Mouse (Mus musculus) adrenal gland, adult 18-20 months (tissue): Measurements from ENCODE around the gene Ccdc188. TPM values are rescaled to one million over a fixed set of nuclear protein-coding genes. Genes with fewer than 3 reads are reported as not detected.

ENCODE experiments used
- total RNA-seq, 2 experiments: library from RNA; stranded (reverse); gene quantifications; 1 replicate in 1 of 2; 2 replicates in 1 of 2; pipeline ENCODE4 v1.2.3; 2021

The Ccdc188 gene
- total RNA-seq, 2 experiments from 2014 or later, result not detected

Other genes starting within 250 kb of the Ccdc188 start
- gene Vpreb2, start 237.5 kb upstream of the Ccdc188 start, total RNA-seq, result under 1 TPM in 1 of 2 experiments, not detected in 1; 0.42 TPM
- 10 to 100 TPM; 79.7 to 83.3 TPM for gene Dgcr6, start 165.0 kb upstream of the Ccdc188 start, total RNA-seq
- 10 to 100 TPM; 18.5 to 53.8 TPM for gene Prodh, start 127.7 kb upstream of the Ccdc188 start, total RNA-seq
- gene Rtn4r, start 90.2 kb upstream of the Ccdc188 start, total RNA-seq, result under 1 TPM; 0.20 to 0.26 TPM
- 10 to 100 TPM; 20.6 to 21.2 TPM for gene Zdhhc8, start 17.3 kb downstream of the Ccdc188 start, total RNA-seq
- gene Trmt2a, start 30.8 kb downstream of the Ccdc188 start, total RNA-seq, result 10 to 100 TPM; 41.8 to 44.1 TPM
- 100 to 1,000 TPM; 114 to 143 TPM for gene Ranbp1, start 30.9 kb downstream of the Ccdc188 start, total RNA-seq
- not detected for gene Gm49776, start 40.4 kb downstream of the Ccdc188 start, total RNA-seq
- 10 to 100 TPM; 19.4 to 27.3 TPM for gene Dgcr8, start 71.4 kb downstream of the Ccdc188 start, total RNA-seq
- 10 to 100 TPM; 24.2 to 31.3 TPM for gene Tango2, start 130.2 kb downstream of the Ccdc188 start, total RNA-seq
- gene Arvcf, start 130.3 kb downstream of the Ccdc188 start, total RNA-seq, result 10 to 100 TPM; 26.6 to 27.5 TPM
- 10 to 100 TPM; 75.6 to 98.9 TPM for gene Txnrd2, start 208.5 kb downstream of the Ccdc188 start, total RNA-seq
- 100 to 1,000 TPM; 191 to 384 TPM for gene Comt, start 209.0 kb downstream of the Ccdc188 start, total RNA-seq